Mouse (Mus musculus) erythroblast, embryonic 14.5 days (primary cell): Measurements from ENCODE around the gene Gpr146. TPM values are rescaled to one million over a fixed set of nuclear protein-coding genes. Genes with fewer than 3 reads are reported as not detected.

ENCODE experiments used
- H3K27me3 ChIP-seq: 2 replicates; pipeline ENCODE4 v1.6.1; 2012; ENCODE audit warnings: inconsistent platforms; ENCODE audit not compliant: control insufficient read depth
- H3K36me3 ChIP-seq: 2 replicates; pipeline ENCODE4 v1.6.1; 2012; ENCODE audit warnings: mild to moderate bottlenecking, inconsistent platforms; ENCODE audit not compliant: control insufficient read depth
- H3K4me1 ChIP-seq: 2 replicates; pipeline ENCODE4 v1.6.1; 2012; ENCODE audit warnings: inconsistent platforms; ENCODE audit not compliant: control insufficient read depth
- H3K4me3 ChIP-seq: replicated peaks from 2 replicates; pipeline ENCODE3; 2012; ENCODE audit warnings: moderate library complexity, mild to moderate bottlenecking, inconsistent platforms
- H3K9me3 ChIP-seq: 2 replicates; pipeline ENCODE4 v1.6.1; 2012; ENCODE audit warnings: low read length, inconsistent platforms, mixed read lengths; ENCODE audit not compliant: control insufficient read depth
- GATA1 ChIP-seq: IDR thresholded peaks from 2 replicates; pipeline ENCODE4 v1.6.1; 2012; ENCODE audit warnings: low read length, inconsistent platforms, mixed read lengths
- TAL1 ChIP-seq: IDR thresholded peaks from 3 replicates; pipeline ENCODE4 v1.6.1; 2012; ENCODE audit warnings: low read length, inconsistent platforms, mixed read lengths
- polyA plus RNA-seq: library from polyadenylated mRNA; stranded (reverse); fragments of >175 nt; gene quantifications from 2 replicates; pipeline ENCODE4 v1.2.3, GENCODE M21; 2012

Gene Gpr146
- polyA plus RNA-seq, 1 experiment, result 8.1 TPM

DNA sequence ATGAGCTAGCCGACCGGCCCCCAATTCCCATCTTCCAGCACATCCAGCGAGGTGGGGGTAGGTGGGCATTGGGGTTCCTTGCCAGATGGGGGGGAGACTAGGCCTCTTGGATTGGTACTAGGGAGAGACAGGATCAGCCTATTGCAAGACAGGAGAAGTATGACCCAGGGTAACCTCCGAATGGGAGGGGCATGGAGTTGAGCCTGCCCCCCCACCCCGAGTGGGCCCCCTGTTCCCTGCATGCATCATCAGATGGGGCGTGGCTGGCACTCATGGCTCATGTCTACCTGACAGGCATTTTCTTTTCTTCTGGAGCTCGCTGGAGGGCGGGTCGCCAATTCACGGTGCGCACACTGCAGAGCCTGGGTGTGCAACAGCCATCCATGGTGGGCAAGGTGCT, 23.6 kb upstream of the Gpr146 start:
- Histone ChIP-seq H3K36me3 (peaks cover 2% of the 10 kb centered on the region; the same call in 1 of the 2 replicates), H3K4me3 (no peak overlapping the region), H3K4me1 (peaks cover 59% of the 10 kb centered on the region), H3K9me3 (no peaks in the 10 kb centered on the region), H3K27me3 (no peaks in the 10 kb centered on the region)
- TF ChIP-seq GATA1 (no peak), TAL1 (no peak)

DNA sequence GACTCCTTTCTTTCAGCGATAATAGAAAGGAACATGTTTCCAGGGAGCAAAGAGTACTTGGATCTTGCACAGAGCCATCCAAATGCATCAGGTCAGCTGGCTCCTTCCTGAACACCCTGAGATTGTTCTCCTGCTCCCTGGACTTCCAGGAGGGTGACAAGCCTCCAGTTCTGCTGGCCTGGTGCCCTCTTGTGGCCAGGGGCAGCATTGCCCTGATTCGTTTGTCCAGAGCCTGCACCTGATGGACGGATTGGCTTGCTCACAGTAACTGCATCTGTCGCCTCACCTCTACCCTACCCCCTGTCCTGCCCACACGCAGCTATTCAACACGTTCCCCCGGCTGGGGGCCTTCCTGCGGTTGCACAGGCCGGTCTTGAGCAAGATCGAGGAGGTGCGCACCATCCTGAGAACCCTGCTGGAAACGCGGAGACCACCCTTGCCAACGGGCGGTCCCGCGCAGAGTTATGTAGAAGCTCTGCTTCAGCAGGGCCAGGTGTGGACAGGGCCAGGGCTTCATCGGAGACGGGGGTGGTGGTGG, 22.2 kb upstream of the Gpr146 start:
- H3K9me3 ChIP-seq, result no peaks in the 10 kb centered on the region
- H3K27me3 ChIP-seq, result no peaks in the 10 kb centered on the region
- TF ChIP-seq GATA1 (no peak), TAL1 (no peak)
- H3K36me3 ChIP-seq, result peaks cover 2% of the 10 kb centered on the region; the same call in 1 of the 2 replicates
- H3K4me1 ChIP-seq, result peaks cover 46% of the 10 kb centered on the region
- no peak overlapping the region for H3K4me3 ChIP-seq

DNA sequence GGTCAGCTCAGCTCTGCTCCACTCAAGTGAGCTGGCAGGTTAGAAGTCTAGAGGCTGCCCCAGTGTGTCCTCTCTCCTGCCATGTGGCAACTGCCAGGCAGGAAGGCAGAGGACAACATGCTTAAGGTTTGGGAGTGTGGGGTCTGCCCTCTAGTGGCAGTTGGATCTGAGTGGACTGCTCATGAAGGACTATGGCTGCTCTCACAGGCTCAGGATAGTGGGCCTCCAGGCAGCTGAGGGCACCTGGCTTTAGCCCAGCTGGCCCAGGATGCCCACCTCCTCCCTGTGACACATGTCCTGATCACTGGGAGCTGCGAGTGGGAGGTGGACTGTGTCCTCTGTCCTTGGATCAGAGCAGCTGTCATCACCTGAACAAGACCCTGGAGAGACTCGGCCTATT, 18.8 kb upstream of the Gpr146 start:
- Histone ChIP-seq H3K4me3 (no peak overlapping the region), H3K9me3 (no peaks in the 10 kb centered on the region), H3K4me1 (peaks cover 16% of the 10 kb centered on the region), H3K27me3 (no peaks in the 10 kb centered on the region), H3K36me3 (peaks cover 14% of the 10 kb centered on the region; the same call in 1 of the 2 replicates)
- TF ChIP-seq TAL1 (no peak), GATA1 (no peak)

DNA sequence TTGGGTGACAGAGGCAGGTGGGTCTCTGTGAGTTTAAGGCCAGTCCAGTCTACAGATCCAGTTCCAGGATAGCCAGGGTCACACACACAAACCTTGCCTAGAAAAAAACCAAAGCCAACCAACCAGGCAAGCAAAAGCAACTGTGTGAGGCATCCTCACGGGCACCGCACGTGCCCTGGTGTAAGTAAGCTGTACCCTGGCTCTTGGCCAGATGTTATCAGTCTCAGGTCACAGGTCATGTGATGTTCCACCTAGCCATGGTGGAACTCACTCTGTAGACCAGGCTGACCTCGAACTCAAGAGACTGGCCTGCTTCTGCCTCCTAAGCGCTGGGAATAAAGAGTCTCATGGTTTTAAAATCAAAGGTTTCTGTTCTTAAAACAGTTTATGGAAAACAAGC, 18.3 kb upstream of the Gpr146 start:
- Histone ChIP-seq H3K9me3 (no peaks in the 10 kb centered on the region), H3K27me3 (no peaks in the 10 kb centered on the region), H3K4me3 (no peak overlapping the region), H3K4me1 (peaks cover 15% of the 10 kb centered on the region), H3K36me3 (peaks cover 16% of the 10 kb centered on the region; the same call in 1 of the 2 replicates)
- TF ChIP-seq GATA1 (no peak), TAL1 (no peak)

DNA sequence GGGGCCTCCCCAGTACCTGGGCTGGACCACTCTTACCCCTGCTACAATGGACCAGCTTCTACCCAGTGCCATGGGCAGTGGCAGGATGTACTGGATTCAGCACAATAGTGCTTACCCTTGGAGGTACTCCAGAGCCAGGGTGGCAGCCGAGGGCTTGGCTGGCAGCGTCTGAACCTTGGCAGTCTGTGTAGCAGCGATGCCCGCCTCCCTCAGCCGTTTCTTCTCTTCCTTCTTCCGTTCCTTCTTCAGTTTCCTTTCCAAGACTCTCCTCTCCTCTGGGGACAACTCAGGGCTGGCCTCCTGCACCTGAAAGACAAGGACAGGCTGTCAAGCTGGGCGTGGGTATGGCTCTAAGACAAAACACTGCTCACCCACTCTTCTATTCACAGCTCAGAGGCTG, 13.6 kb upstream of the Gpr146 start:
- Histone ChIP-seq H3K4me3 (no peak overlapping the region), H3K36me3 (peaks cover 19% of the 10 kb centered on the region), H3K9me3 (no peaks in the 10 kb centered on the region), H3K27me3 (no peaks in the 10 kb centered on the region), H3K4me1 (peaks cover 51% of the 10 kb centered on the region)
- TF ChIP-seq TAL1 (no peak), GATA1 (no peak)

DNA sequence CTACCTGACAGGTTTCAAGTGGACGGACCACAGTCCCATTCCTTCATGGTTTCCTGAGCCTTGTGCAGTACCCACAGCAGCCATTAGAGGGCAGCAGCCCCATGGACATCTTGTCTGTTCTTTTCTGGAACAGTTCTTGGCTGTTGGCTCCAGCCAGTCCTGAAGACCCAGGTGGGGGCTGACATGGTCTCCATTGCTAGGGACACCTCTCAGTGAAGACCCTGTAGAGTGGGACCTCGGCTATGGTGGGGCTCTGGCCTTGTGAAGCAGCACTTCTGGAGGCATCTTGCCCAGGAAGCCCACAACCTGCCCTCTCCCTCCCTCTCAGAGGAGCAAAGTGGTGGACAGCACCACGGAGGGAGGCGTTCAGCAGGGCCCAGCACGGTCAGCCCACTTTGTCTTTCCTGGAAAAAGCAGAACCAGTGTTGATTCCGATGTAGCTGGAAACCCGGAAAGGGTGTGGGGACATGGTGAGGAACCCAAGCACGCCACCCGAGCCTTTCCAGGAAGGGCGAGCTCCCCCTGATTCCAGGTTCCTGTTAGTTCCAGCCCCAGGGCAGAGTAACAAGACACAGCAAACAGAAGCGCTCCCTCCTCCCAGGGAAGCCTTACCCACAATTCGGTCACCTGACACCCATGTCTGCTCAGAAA, 13.1 kb upstream of the Gpr146 start:
- Histone ChIP-seq H3K4me1 (peaks cover 51% of the 10 kb centered on the region), H3K27me3 (no peaks in the 10 kb centered on the region), H3K9me3 (no peaks in the 10 kb centered on the region), H3K4me3 (no peak overlapping the region), H3K36me3 (peaks cover 21% of the 10 kb centered on the region)
- TF ChIP-seq TAL1 (no peak), GATA1 (no peak)

DNA sequence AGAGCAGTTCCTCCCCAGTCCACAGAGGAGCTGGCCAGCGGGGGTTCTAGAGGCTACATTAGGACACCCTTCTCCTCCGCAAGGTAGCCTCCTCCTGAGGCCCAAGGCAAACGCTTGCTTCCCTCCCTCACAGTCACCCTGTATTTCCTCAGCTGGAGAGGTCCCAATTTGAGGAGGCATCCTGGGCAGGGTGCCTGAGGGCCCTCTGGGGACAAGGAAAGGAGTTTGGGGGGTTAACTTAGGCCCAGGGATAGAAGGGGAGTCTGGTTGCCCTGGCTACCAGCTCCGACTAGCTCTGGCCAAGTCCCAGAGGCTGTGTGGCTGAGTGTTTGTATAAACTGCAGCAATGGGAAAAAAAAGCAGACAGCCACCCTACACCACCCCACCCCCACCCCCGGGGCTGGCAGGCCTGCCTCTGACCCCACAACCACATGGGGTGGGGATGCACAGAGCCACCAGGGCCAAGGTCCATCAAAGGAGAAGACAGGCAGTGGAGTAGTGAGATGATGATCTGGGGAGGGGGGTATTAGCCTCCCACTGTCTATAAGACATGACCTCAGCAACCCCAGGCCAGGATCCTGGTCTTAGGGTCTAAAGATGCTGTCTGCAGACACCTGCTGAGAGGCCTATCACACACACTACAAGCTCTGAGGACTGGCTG, 12.5 kb upstream of the Gpr146 start:
- TF ChIP-seq TAL1 (no peak), GATA1 (no peak)
- no peak overlapping the region for H3K4me3 ChIP-seq
- no peaks in the 10 kb centered on the region for H3K9me3 ChIP-seq
- peaks cover 58% of the 10 kb centered on the region for H3K4me1 ChIP-seq
- H3K36me3 ChIP-seq, result peaks cover 27% of the 10 kb centered on the region
- H3K27me3 ChIP-seq, result no peaks in the 10 kb centered on the region

DNA sequence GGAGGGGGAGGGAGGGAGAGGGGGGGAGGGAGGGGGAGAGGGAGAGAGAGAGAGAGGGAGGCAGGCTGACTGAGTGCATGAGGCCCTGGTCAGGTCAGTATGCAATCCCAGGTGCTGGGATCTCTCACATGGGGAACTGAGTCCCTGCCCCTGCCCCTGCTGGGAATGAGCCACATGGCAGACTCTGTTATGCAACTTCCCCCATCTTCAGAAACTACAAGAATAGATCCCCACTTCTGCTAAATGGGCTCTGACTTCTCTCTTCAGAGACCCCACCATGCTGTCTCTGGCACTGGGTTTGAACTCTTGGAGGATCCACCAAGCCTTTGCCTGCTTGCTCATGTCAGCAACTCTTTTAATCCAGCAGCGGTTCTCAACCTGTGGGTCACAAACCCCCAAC, 11.7 kb upstream of the Gpr146 start:
- H3K27me3 ChIP-seq, result no peaks in the 10 kb centered on the region
- no peak overlapping the region for H3K4me3 ChIP-seq
- no peaks in the 10 kb centered on the region for H3K9me3 ChIP-seq
- H3K36me3 ChIP-seq, result peaks cover 27% of the 10 kb centered on the region
- TF ChIP-seq GATA1 (no peak), TAL1 (no peak)
- H3K4me1 ChIP-seq, result peaks cover 66% of the 10 kb centered on the region

DNA sequence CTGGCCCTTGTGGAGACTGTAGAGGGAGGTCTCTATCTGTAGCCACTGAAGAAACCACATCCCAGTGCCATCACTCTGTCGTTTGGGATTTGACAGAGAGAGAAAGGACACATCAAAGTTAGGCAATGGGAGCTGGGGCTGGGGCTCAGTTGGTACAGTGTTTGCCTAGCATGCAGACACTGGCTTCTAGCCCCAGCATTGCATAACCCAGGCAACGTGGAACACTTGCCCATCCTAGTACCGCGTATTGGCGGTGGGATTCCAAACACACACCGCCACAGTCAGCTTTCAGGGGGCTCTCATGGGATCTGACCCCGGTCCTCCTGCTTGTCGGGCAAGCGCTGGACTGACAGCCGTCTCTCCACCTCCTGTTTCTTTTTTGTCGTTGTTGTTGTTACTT, 11.0 kb upstream of the Gpr146 start:
- TF ChIP-seq GATA1, result no peak
- TF ChIP-seq TAL1, result no peak
- peaks cover 72% of the 10 kb centered on the region for H3K4me1 ChIP-seq
- no peaks in the 10 kb centered on the region for H3K9me3 ChIP-seq
- no peaks in the 10 kb centered on the region for H3K27me3 ChIP-seq
- peaks cover 24% of the 10 kb centered on the region for H3K36me3 ChIP-seq
- no peak overlapping the region for H3K4me3 ChIP-seq
